Mouse (Mus musculus) cerebellum, adult (tissue): ENCODE measurements around the gene Col24a1.

Experiments
- ATAC-seq: cut with Nextera tagmentation; 2 replicates; pipeline ENCODE4 v1.9.2; 2017; ENCODE audit warnings: mild to moderate bottlenecking, moderate library complexity, mixed read lengths; ENCODE audit not compliant: insufficient number of reproducible peaks, low FRiP score, low TSS enrichment

The Col24a1 gene

DNA sequence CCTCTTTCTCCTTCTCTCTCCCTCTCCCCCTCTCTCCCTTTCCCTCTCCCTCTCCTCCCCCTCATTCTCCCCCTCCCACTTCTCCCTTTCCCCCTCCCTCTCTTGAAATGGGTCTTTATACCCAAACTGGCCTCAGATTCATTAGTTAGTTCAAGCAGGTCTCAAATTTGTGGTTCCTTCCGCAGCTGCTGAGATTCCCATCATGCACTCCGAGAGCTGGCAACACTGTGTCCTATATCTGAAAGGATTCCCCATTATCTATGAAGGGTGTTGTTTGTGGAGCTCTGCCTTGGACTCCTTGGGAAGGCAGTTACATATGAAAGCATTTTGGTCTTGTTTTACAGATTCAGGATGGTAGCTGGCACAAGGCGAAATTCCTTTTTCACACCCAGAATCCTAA is 257.9 kb downstream of the Col24a1 start:
- no peak for ATAC-seq

DNA sequence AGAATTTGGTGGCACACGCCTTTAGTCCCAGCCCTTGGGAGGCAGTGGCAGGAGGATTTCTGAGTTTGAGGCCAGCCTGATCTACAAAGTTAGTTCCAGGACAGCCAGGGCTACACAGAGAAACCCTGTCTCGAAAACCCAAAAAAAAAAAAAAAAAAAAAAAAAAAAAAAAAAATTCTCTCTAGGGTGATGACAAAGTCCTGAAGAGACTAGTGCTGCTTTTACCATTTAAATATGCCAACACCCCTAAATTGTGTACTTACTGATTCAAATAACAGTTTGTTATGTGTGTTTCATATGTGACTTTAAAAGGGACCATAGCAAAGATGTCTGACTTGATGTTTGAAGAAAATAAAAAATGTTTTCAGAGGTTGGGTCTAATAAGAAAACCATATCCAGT is 262.1 kb downstream of the Col24a1 start:
- ATAC-seq, result no peak

- no peak for ATAC-seq
These were observed 263.9 kb downstream of the Col24a1 start for GRCm38 (mm10) chr3:145556206-145556605.

DNA sequence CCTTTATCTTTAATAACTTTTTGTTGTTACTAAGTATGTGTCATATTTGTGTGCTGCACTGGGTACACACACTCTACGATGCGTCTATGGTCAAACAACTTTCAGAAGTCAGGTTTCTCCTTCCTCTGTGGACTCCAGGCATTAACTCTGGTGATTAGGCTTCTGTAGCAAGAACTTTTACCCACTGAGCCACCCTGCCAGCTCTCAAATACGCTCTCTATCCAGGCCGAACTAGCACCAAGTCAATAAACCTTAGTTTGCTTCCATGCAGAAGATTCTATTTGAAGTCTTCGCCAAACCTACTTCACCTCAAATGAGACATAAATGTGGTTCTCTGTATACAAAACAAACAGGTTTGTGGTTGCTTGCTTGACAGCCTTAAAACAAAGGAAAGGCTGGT is 267.4 kb downstream of the Col24a1 start:
- ATAC-seq, result no peak

- ATAC-seq, result no peak
These were observed 267.8 kb downstream of the Col24a1 start for GRCm38 (mm10) chr3:145560117-145560516.

- no peak for ATAC-seq
These were observed 282.2 kb downstream of the Col24a1 start for GRCm38 (mm10) chr3:145574468-145574867.

GRCm38 (mm10) chr3:145575340-145575739 is 283.1 kb downstream of the Col24a1 start:
- ATAC-seq, result no peak

- ATAC-seq, result peak; percentile 84
These were observed 283.6 kb downstream of the Col24a1 start, which contains the start of gene Znhit6 for GRCm38 (mm10) chr3:145575743-145576481. Gene Znhit6 (plus strand): TSS chr3:145576205.

- peak; percentile 50; the same call in 1 of the 2 replicates for ATAC-seq
These were observed 284.2 kb downstream of the Col24a1 start for GRCm38 (mm10) chr3:145576482-145576822.

DNA sequence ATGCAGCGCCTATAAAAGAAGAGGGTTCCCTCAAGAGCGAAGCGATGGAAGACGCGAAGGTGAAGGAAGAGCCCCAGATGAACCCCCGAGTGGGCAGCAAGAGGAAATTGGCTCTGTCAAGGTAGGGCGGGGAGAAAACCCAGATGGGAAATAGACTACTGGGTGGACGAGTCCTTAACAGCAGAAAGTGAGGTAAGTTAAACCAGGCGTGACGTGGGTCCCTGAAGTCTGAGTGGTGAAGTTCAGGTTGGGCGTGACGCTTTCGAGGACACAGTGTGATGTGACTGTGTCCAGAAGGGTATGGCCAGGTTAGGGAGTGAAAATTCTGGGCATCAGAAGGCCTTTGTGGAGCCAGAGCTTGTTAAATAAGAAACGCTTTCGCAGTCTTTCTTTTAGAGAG is 284.6 kb downstream of the Col24a1 start:
- ATAC-seq, result no peak

- ATAC-seq, result no peak
These were observed 290.8 kb downstream of the Col24a1 start for GRCm38 (mm10) chr3:145583043-145583442.

DNA sequence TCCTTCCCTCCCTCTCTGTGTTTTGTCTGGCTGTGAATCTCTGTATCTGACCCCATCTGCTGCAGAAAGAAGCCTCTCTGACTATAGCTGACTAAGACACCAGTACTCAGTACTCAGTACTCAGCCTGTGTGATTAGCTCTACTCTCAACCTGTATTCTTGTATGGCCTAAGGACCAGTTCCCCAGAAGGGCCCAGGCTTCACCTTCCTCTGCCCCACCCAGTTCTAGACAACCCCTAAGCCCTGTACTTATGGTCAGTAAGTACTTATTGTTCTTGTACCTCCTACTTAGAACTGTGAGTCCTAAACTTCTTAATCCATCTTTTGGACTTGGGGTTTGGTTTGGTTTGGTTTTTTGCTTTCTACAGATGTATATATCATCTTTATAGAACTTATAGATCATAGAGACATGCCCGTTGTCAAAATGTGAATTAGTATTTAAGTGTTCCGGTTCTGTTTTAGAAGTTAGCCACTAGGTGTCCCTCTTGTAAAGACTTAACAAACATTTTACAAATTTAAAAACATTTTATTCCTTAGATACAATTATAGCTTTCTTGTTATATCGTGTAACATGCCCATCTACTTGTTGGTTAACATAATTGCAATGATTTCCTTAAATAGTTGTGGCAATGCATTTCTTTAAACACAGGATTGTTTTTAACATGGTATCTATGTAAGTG is 291.4 kb downstream of the Col24a1 start:
- no peak for ATAC-seq

DNA sequence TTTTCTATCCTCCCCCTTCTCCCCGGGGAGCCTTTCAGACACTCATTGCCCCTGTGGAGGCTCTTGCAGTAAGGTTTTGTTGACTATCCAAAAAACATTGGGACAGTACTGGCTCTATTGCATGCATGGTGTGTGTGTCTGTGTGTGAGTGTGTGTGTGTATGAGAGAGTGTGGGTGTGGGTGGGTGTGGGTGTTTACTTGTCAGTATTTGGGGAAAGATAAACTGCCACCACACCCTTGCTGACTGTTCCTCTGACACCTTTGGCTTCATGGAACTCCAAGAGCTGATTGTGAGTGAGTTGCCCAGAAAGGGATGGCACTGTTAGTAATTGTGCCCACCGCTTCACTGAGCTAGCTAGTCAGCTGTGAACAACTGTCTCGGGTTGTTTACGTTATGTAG is 298.3 kb downstream of the Col24a1 start:
- ATAC-seq, result no peak

DNA sequence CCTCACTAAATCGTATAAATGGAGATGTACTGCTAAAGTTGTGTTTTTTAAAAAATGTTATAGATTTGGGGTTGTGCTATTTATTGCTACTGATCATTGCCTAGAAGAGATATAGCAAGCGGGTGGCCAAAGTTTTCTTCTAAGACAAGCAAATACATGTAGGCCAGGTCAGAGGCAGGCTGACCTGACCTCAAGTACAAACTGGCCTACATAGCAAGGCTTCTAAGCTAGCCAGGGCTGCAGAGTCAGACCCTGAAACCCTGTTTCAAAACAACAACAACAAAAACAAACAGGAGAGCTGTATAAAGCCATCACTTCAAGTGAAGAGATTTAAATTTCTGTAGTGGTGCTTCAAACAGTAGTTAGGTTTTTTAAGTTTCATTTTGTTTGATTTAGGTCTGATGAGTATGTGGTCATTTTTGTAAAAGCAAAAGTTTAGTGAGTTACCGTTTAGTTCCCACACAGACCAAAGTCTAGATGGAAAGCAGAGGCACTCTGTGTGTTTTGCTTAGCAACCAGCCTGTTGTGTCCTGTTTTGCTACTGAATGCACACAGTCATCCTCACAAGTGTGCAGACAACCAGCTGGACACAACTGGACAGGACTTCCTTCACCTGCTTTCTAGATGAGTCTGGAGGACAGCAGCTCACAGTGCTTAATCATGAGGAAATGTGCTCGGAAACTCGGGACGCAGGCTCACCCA is 299.7 kb downstream of the Col24a1 start:
- no peak for ATAC-seq

DNA sequence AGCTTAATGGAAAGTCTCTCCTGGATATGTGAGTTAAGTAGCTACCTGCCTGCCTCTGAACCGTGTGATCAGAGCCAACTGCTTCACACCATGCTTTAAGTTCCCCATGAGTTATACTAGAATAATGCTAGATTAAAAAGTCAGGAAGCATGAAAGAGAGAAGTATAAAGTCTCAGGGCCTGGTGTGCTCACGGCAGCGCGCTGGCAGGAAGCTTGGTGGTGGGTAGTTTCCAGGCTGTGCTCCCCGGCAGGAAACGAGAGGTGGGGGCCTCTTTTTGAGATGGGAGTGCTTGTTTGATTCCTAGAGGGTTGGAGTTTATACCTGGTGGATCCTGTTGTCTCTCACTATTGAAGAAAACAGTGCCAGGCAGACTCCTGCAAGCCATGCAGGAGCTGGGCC is 303.1 kb downstream of the Col24a1 start:
- ATAC-seq, result no peak

DNA sequence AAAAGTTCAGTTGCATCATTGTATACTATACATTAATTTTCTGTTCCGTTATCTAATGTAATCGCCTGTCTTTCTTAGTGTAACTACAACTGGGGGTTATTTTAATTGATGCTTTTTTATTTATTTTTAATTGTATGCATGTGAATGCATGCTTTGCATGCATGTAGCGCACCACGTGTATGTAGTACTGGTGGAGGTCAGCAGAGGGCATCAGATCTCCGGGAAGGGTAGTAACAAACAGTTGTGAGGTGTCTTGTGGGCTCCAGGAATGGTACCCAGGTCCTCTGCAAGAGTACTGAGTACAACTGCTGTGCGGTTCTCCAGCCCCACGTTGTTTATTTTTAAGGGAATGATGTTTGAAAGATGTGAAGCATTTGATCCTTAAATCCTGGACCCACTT is 306.8 kb downstream of the Col24a1 start:
- ATAC-seq, result no peak

GRCm38 (mm10) chr3:145600801-145601200 is 308.5 kb downstream of the Col24a1 start:
- ATAC-seq, result no peak

DNA sequence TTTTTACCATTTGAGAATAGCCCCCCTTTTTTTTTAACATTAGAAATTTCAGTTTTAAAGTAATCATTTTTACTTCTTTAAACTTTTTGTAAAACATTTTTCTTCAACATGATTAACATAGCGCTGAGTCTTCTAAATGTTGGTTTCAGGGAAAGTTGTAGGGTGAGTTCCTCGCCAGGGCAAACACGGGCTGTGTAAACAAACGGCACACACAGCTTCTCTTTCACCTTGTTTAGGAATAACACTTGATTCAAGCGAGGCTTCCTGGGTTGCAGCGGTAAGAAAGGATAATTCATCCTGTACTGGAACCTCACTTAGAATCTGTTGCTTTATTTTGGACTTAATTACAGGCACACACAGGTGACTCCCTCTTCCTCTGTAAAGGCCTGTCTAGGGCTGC is 309.1 kb downstream of the Col24a1 start:
- no peak for ATAC-seq
